Mouse (Mus musculus): ENCODE measurements around the gene Acot8.
A peak's percentile ranks its signal among the peaks of the same experiment; 100 is the strongest.

Acot8 gene

GRCm38 (mm10) chr2:164757841-164758240 lies 46.8 kb downstream of the Acot8 start:
- DNase-seq (ENCODE audit: low read depth, low spot score): no peak

- no peak for DNase-seq (ENCODE audit: low read depth, low spot score)
These were observed 49.9 kb downstream of the Acot8 start for GRCm38 (mm10) chr2:164754800-164755199.

GRCm38 (mm10) chr2:164754105-164754504 lies 50.6 kb downstream of the Acot8 start:
- DNase-seq (ENCODE audit: low read depth, low spot score): no peak

- no peak for DNase-seq (ENCODE audit: low read depth, low spot score)
These were observed 52.2 kb downstream of the Acot8 start for GRCm38 (mm10) chr2:164752454-164752853.

- DNase-seq (ENCODE audit: low read depth, low spot score): no peak
These were observed 55.7 kb downstream of the Acot8 start for GRCm38 (mm10) chr2:164748991-164749390.

- DNase-seq (ENCODE audit: low read depth, low spot score): no peak
These were observed 56.5 kb downstream of the Acot8 start for GRCm38 (mm10) chr2:164748191-164748590.

GRCm38 (mm10) chr2:164746693-164747092 lies 58.0 kb downstream of the Acot8 start:
- no peak for DNase-seq (ENCODE audit: low read depth, low spot score)

GRCm38 (mm10) chr2:164745843-164746479 lies 58.7 kb downstream of the Acot8 start, which contains the start of the genes Wfdc3 and Dnttip1:
TSS of gene Wfdc3 (minus strand) at chr2:164745931.
TSS of gene Dnttip1 (plus strand) at chr2:164745983.
- peak; percentile 78 for DNase-seq (ENCODE audit: low read depth, low spot score)

GRCm38 (mm10) chr2:164744987-164745386 lies 59.7 kb downstream of the Acot8 start:
- DNase-seq (ENCODE audit: low read depth, low spot score): no peak
